Mouse (Mus musculus) embryonic facial prominence, embryonic 13.5 days (tissue): ENCODE results near the gene Hgd. TPM values are rescaled to one million over a fixed set of nuclear protein-coding genes. Genes with fewer than 3 reads are reported as not detected.

ENCODE experiments used
- ATAC-seq: fragments of 200-750 bp; cut with Nextera tagmentation; 2 replicates; pipeline ENCODE4 v1.8.0; 2017; ENCODE audit warnings: low read depth; ENCODE audit not compliant: insufficient number of reproducible peaks, insufficient read depth, low FRiP score, low TSS enrichment
- H3K27ac ChIP-seq: fragments of 300-500 bp; sonication (generic); 2 replicates; pipeline ENCODE4 v1.5.1; 2015; ENCODE audit warnings: moderate library complexity, mild to moderate bottlenecking, inconsistent platforms
- H3K27me3 ChIP-seq: fragments of 300-500 bp; sonication (generic); 2 replicates; pipeline ENCODE4 v1.6.1; 2015; ENCODE audit warnings: mild to moderate bottlenecking, inconsistent platforms
- H3K36me3 ChIP-seq: fragments of 300-500 bp; sonication (generic); 2 replicates; pipeline ENCODE4 v1.6.1; 2015; ENCODE audit warnings: mild to moderate bottlenecking, inconsistent platforms
- H3K4me1 ChIP-seq: fragments of 300-500 bp; sonication (generic); 2 replicates; pipeline ENCODE4 v1.6.1; 2015; ENCODE audit warnings: inconsistent platforms
- H3K4me2 ChIP-seq: fragments of 300-500 bp; sonication (generic); 2 replicates; pipeline ENCODE4 v1.6.1; 2015; ENCODE audit warnings: moderate library complexity, mild to moderate bottlenecking, inconsistent platforms
- H3K4me3 ChIP-seq: fragments of 300-500 bp; sonication (generic); 2 replicates; pipeline ENCODE4 v1.5.1; 2015; ENCODE audit warnings: mild to moderate bottlenecking, inconsistent platforms
- H3K9ac ChIP-seq: fragments of 300-500 bp; sonication (generic); 2 replicates; pipeline ENCODE4 v1.6.1; 2015; ENCODE audit warnings: mild to moderate bottlenecking, inconsistent platforms
- H3K9me3 ChIP-seq: fragments of 300-500 bp; sonication (generic); 2 replicates; pipeline ENCODE4 v1.6.1; 2016; ENCODE audit warnings: inconsistent platforms
- WGBS: fragments of 180-500 bp; shearing (Covaris S2); methylation state at CpG from one replicate; pipeline ENCODE4 v1.1.7; 2015; ENCODE audit warnings: mixed read lengths; 5-methylcytosine and 5-hydroxymethylcytosine counted together
- polyA plus RNA-seq: library from polyadenylated mRNA; unstranded; fragments of >200 nt; fragmentation: Nextera tagmentation; extraction: Ambion mirVana; gene quantifications from 2 replicates; pipeline ENCODE4 v1.2.1, GENCODE M21; 2015

Gene Hgd
- polyA plus RNA-seq, 1 experiment from 2014 or later = 0.20 TPM

DNA sequence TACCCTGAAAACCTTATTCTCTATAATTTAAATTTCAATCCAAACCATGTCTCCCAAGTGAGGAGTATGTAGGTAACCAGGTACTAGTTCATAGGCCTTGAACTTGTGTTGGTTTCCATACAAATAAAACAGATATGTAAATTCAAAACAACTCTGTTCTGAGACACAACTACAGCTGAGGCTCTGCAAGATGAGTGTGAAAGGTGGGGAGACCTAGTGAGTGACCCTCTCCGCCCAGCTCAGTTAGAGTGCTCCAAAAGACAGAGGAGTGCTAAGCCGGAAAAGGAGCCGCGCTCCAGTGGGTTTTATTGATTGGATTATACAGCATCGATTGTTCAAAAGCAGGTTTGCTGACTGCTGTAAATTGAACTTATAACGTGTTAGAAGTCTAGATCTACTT, 17.5 kb upstream of the Hgd start:
- 84% methylated on average over 6 of the region's 6 CpGs for WGBS
- no peak for ATAC-seq
- no peak overlapping the region for H3K4me2 ChIP-seq

DNA sequence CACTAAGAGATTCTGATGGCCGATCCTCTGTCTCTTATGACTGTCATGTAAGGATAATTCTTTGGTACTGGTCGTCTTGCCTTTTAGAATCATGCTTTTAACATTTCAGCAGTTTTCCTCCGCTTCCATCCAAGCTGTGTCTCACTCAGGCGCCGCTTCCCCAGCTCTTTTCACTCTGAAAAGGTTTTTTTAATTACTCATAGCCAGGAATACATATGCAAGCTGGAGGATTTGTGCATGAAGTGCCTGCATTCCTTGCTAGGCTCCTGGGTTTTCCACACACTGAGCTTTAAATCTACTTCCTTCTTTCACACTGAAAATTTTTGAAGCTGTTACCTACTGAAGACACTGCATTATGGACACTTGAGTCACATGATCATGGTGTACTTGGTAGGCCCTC, 17.0 kb upstream of the Hgd start:
- Histone ChIP-seq H3K27ac (no peak overlapping the region), H3K4me3 (no peak overlapping the region), H3K9ac (no peak overlapping the region)

More for the DNA sequence above, 17.5 kb upstream of the Hgd start:
- Histone ChIP-seq H3K9ac (no peak overlapping the region), H3K27me3 (no peaks in the 10 kb centered on the region), H3K4me1 (0 out of 2 replicates have a peak, but pooled peaks cover 3% of the 10 kb centered on the region), H3K4me3 (no peak overlapping the region), H3K36me3 (peaks cover 17% of the 10 kb centered on the region), H3K27ac (no peak overlapping the region), H3K9me3 (no peaks in the 10 kb centered on the region)

GRCm38 (mm10) chr16:37565117-37565516, 14.8 kb upstream of the Hgd start:
- Histone ChIP-seq H3K4me2 (no peak overlapping the region), H3K27me3 (no peaks in the 10 kb centered on the region), H3K4me1 (0 out of 2 replicates have a peak, but pooled peaks cover 3% of the 10 kb centered on the region), H3K36me3 (no peaks in the 10 kb centered on the region; the same call in none of the 2 replicates), H3K27ac (no peak overlapping the region), H3K9ac (no peak overlapping the region), H3K4me3 (no peak overlapping the region), H3K9me3 (no peaks in the 10 kb centered on the region)
- 89% methylated on average over 1 of the region's 1 CpGs for WGBS
- no peak for ATAC-seq

More for the DNA sequence above, 17.0 kb upstream of the Hgd start:
- no peak for ATAC-seq
- H3K9me3 ChIP-seq = no peaks in the 10 kb centered on the region
- H3K36me3 ChIP-seq = peaks cover 11% of the 10 kb centered on the region
- 0 out of 2 replicates have a peak, but pooled peaks cover 3% of the 10 kb centered on the region for H3K4me1 ChIP-seq
- H3K4me2 ChIP-seq = no peak overlapping the region
- no peaks in the 10 kb centered on the region for H3K27me3 ChIP-seq
- WGBS = 80% methylated on average over 5 of the region's 5 CpGs

DNA sequence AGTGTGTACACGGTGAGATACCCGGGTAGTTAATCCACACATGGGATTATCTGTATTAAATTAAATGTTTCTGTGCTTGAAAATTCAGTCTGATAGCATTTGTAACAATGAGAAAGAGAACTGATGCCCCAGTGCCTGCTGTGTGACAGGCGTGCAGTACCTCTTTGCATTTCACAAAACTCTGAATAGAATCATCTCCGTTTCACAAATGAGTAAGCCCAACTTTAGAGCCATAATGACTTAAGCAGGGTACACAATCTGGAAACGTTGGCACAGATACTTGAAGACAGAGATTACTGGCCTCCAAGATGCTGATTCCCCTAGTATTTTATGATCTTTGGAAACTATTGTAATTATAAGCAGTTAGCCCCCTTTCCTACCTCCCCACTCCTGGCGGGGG, 13.8 kb upstream of the Hgd start:
- no peak for ATAC-seq
- H3K4me3 ChIP-seq = no peak overlapping the region
- H3K4me1 ChIP-seq = peaks cover 6% of the 10 kb centered on the region; the same call in 1 of the 2 replicates
- no peaks in the 10 kb centered on the region for H3K9me3 ChIP-seq
- peaks cover 1% of the 10 kb centered on the region for H3K36me3 ChIP-seq
- no peaks in the 10 kb centered on the region for H3K27me3 ChIP-seq
- H3K4me2 ChIP-seq = no peak overlapping the region
- H3K27ac ChIP-seq = no peak overlapping the region
- WGBS = 73% methylated on average over 6 of the region's 6 CpGs
- H3K9ac ChIP-seq = no peak overlapping the region

DNA sequence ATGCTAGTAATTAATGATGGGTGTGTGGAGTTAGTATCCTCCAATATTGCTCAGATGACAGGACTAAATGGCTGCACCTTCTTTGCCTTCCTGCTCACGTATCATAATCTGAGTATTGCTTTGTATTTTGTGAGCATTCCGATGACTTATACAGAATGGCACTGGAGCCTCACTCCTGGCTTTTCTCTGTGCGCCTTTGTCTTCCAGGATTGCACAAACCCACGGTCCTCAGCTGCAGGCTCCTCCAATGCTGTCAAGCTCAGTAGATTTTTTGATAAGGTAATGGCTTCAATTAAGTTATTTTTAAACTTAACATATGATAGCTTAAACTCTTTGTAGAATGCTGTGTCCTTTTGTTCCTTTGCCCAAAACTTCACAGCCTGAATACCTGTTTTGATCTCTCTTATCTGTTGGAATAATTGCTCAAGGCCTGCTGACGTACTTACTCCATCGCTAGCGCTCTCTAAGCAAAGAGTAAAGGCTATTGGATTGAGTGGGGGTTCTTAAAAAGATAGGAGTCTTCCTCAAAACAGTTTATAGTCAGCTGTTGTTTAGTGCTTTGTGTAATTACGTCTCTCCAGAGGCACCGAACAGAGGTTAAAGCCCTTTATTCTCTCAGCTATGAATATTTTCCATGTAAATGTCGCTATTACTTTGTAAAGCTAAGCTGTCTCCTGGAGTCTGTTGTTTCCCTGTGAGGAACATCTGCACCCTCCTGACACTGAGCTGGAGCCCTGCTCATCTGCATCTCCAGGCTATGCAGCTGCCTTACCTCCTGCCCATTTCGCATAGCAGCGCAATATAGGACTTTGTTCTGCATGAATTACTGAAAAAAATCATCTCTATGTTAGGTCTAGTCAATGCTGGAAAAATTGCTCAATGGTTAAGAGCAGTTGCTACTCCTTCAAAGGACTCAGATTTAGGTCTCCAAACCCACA, 12.6 kb upstream of the Hgd start:
- ATAC-seq = no peak
- H3K27ac ChIP-seq = no peak overlapping the region
- no peak overlapping the region for H3K4me2 ChIP-seq
- H3K4me1 ChIP-seq = peaks cover 15% of the 10 kb centered on the region
- H3K4me3 ChIP-seq = no peak overlapping the region
- H3K9me3 ChIP-seq = no peaks in the 10 kb centered on the region
- WGBS = 80% methylated on average over 12 of the region's 12 CpGs
- no peak overlapping the region for H3K9ac ChIP-seq
- no peaks in the 10 kb centered on the region for H3K27me3 ChIP-seq
- H3K36me3 ChIP-seq = peaks cover 5% of the 10 kb centered on the region

DNA sequence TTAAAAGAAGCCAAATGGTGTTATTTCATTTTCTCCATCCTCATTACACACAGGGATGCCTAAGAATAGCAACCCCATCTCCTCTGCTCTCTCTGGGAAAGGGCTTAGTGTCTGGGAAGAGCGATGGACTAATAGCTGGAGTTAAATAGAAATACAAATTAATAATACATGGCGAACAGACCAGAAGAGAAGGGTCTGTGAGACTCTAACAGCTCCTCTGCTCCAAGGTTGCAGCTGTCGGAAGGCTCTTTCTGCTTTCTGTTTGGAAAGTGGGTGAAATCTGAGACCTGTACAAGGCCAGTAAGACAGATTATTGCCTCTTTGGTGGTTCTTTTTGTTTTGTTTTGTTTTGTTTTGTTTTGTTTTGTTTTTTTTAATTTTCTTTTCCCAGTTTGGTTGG, 8.4 kb upstream of the Hgd start:
- Histone ChIP-seq H3K4me2 (no peak overlapping the region), H3K4me1 (peaks cover 15% of the 10 kb centered on the region), H3K4me3 (no peak overlapping the region), H3K9me3 (peaks cover 3% of the 10 kb centered on the region; the same call in 1 of the 2 replicates), H3K27me3 (no peaks in the 10 kb centered on the region), H3K27ac (no peak overlapping the region; the same call in 1 of the 2 replicates), H3K9ac (no peak overlapping the region), H3K36me3 (peaks cover 8% of the 10 kb centered on the region; the same call in 1 of the 2 replicates)
- WGBS = 56% methylated on average over 3 of the region's 3 CpGs
- no peak for ATAC-seq

DNA sequence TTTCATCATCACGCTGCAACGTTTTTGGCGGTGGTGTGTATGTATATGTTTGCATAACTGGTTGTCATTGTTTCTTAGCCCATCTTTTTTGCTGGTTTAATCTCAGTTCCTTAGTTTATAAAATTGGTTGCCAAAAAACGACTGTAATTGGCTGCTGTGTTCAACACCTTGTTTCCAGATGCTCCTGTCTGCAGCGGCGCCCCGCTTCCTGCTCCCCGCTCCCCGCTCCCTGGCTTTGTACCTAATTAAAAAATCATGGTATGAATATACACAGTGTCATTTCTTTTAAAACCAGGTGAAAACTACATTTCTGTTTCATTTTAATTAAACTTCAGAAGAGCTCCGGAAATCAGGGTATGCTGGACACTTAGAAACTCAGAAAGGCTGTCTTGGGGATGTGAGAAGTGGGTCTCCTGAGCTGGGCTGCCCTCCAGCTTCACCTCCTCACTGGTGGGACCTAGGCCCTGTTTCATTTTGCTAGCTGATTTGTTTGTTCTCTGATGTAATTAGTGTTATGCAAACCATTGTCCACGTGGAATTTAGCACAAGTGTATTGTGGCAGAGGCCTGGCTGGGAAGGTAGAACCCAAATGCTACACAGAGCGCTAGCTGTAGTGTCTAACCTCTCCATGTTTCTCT, 7.7 kb upstream of the Hgd start:
- Histone ChIP-seq H3K27ac (no peak overlapping the region), H3K4me3 (no peak overlapping the region), H3K9ac (no peak overlapping the region), H3K4me2 (no peak overlapping the region), H3K9me3 (peaks cover 3% of the 10 kb centered on the region; the same call in 1 of the 2 replicates), H3K36me3 (peaks cover 8% of the 10 kb centered on the region; the same call in 1 of the 2 replicates), H3K27me3 (no peaks in the 10 kb centered on the region), H3K4me1 (peaks cover 15% of the 10 kb centered on the region)
- no peak for ATAC-seq
- 71% methylated on average over 12 of the region's 12 CpGs for WGBS

DNA sequence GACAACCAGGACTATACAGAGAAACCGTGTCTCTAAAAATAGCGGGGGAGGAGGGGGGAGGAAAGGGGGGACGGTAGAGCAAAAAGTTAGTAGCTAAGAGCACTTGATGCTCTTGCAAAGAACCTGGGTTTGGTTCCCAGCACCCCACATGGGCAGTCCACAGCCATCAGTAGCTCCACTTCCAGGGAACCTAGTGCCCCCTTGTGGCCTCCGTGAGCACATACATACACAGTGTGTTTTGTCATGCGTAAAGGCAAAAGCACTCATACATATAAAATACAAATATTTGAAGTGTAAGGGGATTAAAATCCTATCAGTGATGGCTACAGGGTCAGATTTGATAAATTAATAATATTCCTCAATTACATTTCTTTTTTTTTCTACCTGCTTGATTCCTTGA, 6.9 kb upstream of the Hgd start:
- Histone ChIP-seq H3K4me3 (no peak overlapping the region), H3K27ac (no peak overlapping the region), H3K9me3 (peaks cover 3% of the 10 kb centered on the region; the same call in 1 of the 2 replicates), H3K36me3 (peaks cover 8% of the 10 kb centered on the region; the same call in 1 of the 2 replicates), H3K27me3 (no peaks in the 10 kb centered on the region), H3K4me2 (no peak overlapping the region), H3K4me1 (peaks cover 15% of the 10 kb centered on the region), H3K9ac (no peak overlapping the region)
- no peak for ATAC-seq
- WGBS = 96% methylated on average over 5 of the region's 5 CpGs

DNA sequence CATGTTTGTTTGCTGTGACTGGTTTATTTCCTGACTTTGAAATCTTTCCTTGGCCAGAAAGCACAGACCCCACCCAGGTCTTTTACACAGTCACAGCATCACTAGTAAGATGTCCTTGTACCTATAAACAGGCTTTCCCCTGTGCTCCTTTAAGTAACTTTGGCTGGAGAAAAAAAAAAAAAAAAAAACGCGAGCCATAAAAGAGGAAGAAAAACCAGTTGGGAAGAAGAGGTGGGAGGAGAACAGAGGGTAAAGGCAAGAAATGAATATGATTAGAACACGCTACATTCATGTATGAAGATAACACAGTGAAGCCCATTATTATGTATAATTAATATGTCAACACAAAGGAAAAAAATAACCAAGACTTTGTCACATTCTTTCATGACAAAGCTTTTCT, 4.6 kb upstream of the Hgd start:
- H3K4me1 ChIP-seq = peaks cover 15% of the 10 kb centered on the region
- no peaks in the 10 kb centered on the region for H3K27me3 ChIP-seq
- H3K9ac ChIP-seq = no peak overlapping the region
- no peak for ATAC-seq
- H3K27ac ChIP-seq = no peak overlapping the region
- 0 out of 2 replicates have a peak, but pooled peaks cover 8% of the 10 kb centered on the region for H3K36me3 ChIP-seq
- no peak overlapping the region for H3K4me2 ChIP-seq
- H3K9me3 ChIP-seq = peaks cover 3% of the 10 kb centered on the region; the same call in 1 of the 2 replicates
- WGBS = 60% methylated on average over 3 of the region's 3 CpGs
- no peak overlapping the region for H3K4me3 ChIP-seq

- no peaks in the 10 kb centered on the region for H3K27me3 ChIP-seq
- 84% methylated on average over 1 of the region's 1 CpGs for WGBS
- no peak overlapping the region for H3K27ac ChIP-seq
- H3K36me3 ChIP-seq = no peaks in the 10 kb centered on the region
- peaks cover 13% of the 10 kb centered on the region for H3K4me1 ChIP-seq
- no peak overlapping the region for H3K4me3 ChIP-seq
- H3K9ac ChIP-seq = no peak overlapping the region
- no peak for ATAC-seq
- no peaks in the 10 kb centered on the region for H3K9me3 ChIP-seq
- no peak overlapping the region for H3K4me2 ChIP-seq
Observed at GRCm38 (mm10) chr16:37579591-37579990, 362 bp upstream of the Hgd start.

- no peak overlapping the region for H3K4me2 ChIP-seq
- H3K4me3 ChIP-seq = no peak overlapping the region
- H3K27me3 ChIP-seq = no peaks in the 10 kb centered on the region
- no peak for ATAC-seq
- no peaks in the 10 kb centered on the region for H3K36me3 ChIP-seq
- H3K9me3 ChIP-seq = no peaks in the 10 kb centered on the region
- H3K9ac ChIP-seq = no peak overlapping the region
- 78% methylated on average over 4 of the region's 4 CpGs for WGBS
- peaks cover 14% of the 10 kb centered on the region for H3K4me1 ChIP-seq
- H3K27ac ChIP-seq = no peak overlapping the region
Observed at GRCm38 (mm10) chr16:37580651-37581050, 698 bp downstream of the Hgd start.
